Mouse (Mus musculus) MEL (cell line): ENCODE data around the gene Dcun1d4. TPM values are rescaled to one million over a fixed set of nuclear protein-coding genes. Genes with fewer than 3 reads are reported as not detected.

Experiments used
- DNase-seq: peaks from one replicate; pipeline ENCODE4 v3.0.0; 2011; ENCODE audit warnings: low read depth, low spot score
- H3K27ac ChIP-seq: 2 replicates; pipeline ENCODE4 v1.5.1; 2012; ENCODE audit warnings: low read depth, mild to moderate bottlenecking, control low read depth, low read length, moderate library complexity; ENCODE audit not compliant: control insufficient read depth
- H3K27me3 ChIP-seq, 2 experiments: fragments of 150-350 bp in 1 of 2; sonication (generic) in 1 of 2; 2 replicates each; pipeline ENCODE4 v1.6.1; 2012; ENCODE audit warnings: low read length in 2 of 2, mild to moderate bottlenecking in 2 of 2, improper control_type of control experiment in 1 of 2, moderate library complexity in 1 of 2; ENCODE audit not compliant: insufficient read depth in 2 of 2, control insufficient read depth in 1 of 2
- H3K36me3 ChIP-seq, 2 experiments: 2 replicates each; pipeline ENCODE4 v1.6.1; 2012 to 2014; ENCODE audit warnings: low read length in 2 of 2, improper control_type of control experiment in 1 of 2, inconsistent platforms in 1 of 2, mild to moderate bottlenecking in 1 of 2; ENCODE audit not compliant: insufficient read depth in 2 of 2, control insufficient read depth in 1 of 2
- H3K4me1 ChIP-seq, 2 experiments: fragments of 150-350 bp in 1 of 2; sonication (generic) in 1 of 2; 2 replicates each; pipeline ENCODE4 v1.6.1; 2012; ENCODE audit warnings: low read length in 2 of 2, improper control_type of control experiment in 1 of 2, mild to moderate bottlenecking in 1 of 2; ENCODE audit not compliant: insufficient read depth in 2 of 2, control insufficient read depth in 1 of 2
- H3K4me3 ChIP-seq, 2 experiments: fragments of 150-350 bp in 1 of 2; sonication (generic) in 1 of 2; 2 replicates each; pipeline ENCODE4 v1.5.1; 2012; ENCODE audit warnings: low read depth in 2 of 2, low read length in 2 of 2, mild to moderate bottlenecking in 2 of 2, moderate library complexity in 2 of 2, control low read depth in 1 of 2, improper control_type of control experiment in 1 of 2; ENCODE audit not compliant: control insufficient read depth in 1 of 2, insufficient read depth in 1 of 2
- H3K79me2 ChIP-seq: 2 replicates; pipeline ENCODE4 v1.6.1; 2012; ENCODE audit warnings: mild to moderate bottlenecking, low read length, moderate library complexity; ENCODE audit not compliant: control insufficient read depth, poor library complexity, insufficient read depth
- H3K9ac ChIP-seq: 2 replicates; pipeline ENCODE4 v1.6.1; 2012; ENCODE audit warnings: low read depth, mild to moderate bottlenecking, control low read depth, low read length, moderate library complexity; ENCODE audit not compliant: control insufficient read depth, poor library complexity, severe bottlenecking
- H3K9me3 ChIP-seq: fragments of 150-350 bp; sonication (generic); replicated peaks from 2 replicates; pipeline ENCODE4 v1.6.1; 2012; ENCODE audit warnings: mild to moderate bottlenecking, low read length, improper control_type of control experiment, moderate library complexity; ENCODE audit not compliant: insufficient read depth
- BHLHE40 ChIP-seq: IDR thresholded peaks from 2 replicates; pipeline ENCODE4 v1.6.1; 2012; ENCODE audit warnings: low read depth, mild to moderate bottlenecking, inconsistent platforms, low read length, improper control_type of control experiment, borderline replicate concordance
- CHD1 ChIP-seq: IDR thresholded peaks from 2 replicates; pipeline ENCODE4 v1.6.1; 2012; ENCODE audit warnings: low read depth, mild to moderate bottlenecking, inconsistent platforms, low read length, improper control_type of control experiment
- CHD2 ChIP-seq: IDR thresholded peaks from 2 replicates; pipeline ENCODE4 v1.6.1; 2011; ENCODE audit warnings: low read length, improper control_type of control experiment
- CTCF ChIP-seq, 3 experiments: IDR thresholded peaks in 2 of 3; conservative IDR thresholded peaks in 1 of 3; 2 replicates each; pipeline ENCODE4 v1.5.1; 2011 to 2012; ENCODE audit warnings: low read length in 3 of 3, low read depth in 2 of 3, mild to moderate bottlenecking in 2 of 3, improper control_type of control experiment in 1 of 3, inconsistent platforms in 1 of 3, mixed read lengths in 1 of 3, moderate library complexity in 1 of 3; ENCODE audit not compliant: control insufficient read depth in 1 of 3, insufficient read depth in 1 of 3, poor library complexity in 1 of 3, severe bottlenecking in 1 of 3
- E2F4 ChIP-seq: IDR thresholded peaks from 2 replicates; pipeline ENCODE4 v1.6.1; 2011; ENCODE audit warnings: low read depth, low read length, improper control_type of control experiment, borderline replicate concordance
- EP300 ChIP-seq, 2 experiments: IDR thresholded peaks; 2 replicates each; pipeline ENCODE4 v1.6.1; 2011; ENCODE audit warnings: improper control_type of control experiment in 2 of 2, low read length in 2 of 2, low read depth in 1 of 2, mild to moderate bottlenecking in 1 of 2
- ETS1 ChIP-seq: IDR thresholded peaks from 2 replicates; pipeline ENCODE4 v1.6.1; 2012; ENCODE audit warnings: low read depth, mild to moderate bottlenecking, inconsistent platforms, low read length, improper control_type of control experiment, moderate library complexity
- GABPA ChIP-seq: IDR thresholded peaks from 2 replicates; pipeline ENCODE4 v1.6.1; 2012; ENCODE audit warnings: low read depth, mild to moderate bottlenecking, inconsistent platforms, low read length, improper control_type of control experiment, moderate library complexity
- GATA1 ChIP-seq: IDR thresholded peaks from 2 replicates; pipeline ENCODE4 v1.6.1; 2011; ENCODE audit warnings: low read depth, low read length, improper control_type of control experiment
- HCFC1 ChIP-seq: IDR thresholded peaks from 2 replicates; pipeline ENCODE4 v1.6.1; 2012; ENCODE audit warnings: low read depth, mild to moderate bottlenecking, inconsistent platforms, low read length, improper control_type of control experiment, moderate library complexity
- JUND ChIP-seq: IDR thresholded peaks from 2 replicates; pipeline ENCODE4 v1.6.1; 2011; ENCODE audit warnings: low read depth, mild to moderate bottlenecking, improper control_type of control experiment, low read length
- KAT2A ChIP-seq: conservative IDR thresholded peaks from 2 replicates; pipeline ENCODE4 v1.6.1; 2012; ENCODE audit warnings: low read depth, low read length, improper control_type of control experiment, inconsistent platforms
- MAFK ChIP-seq: IDR thresholded peaks from 2 replicates; pipeline ENCODE4 v1.6.1; 2011; ENCODE audit warnings: low read depth, mild to moderate bottlenecking, low read length, improper control_type of control experiment, borderline replicate concordance
- MAX ChIP-seq: IDR thresholded peaks from 2 replicates; pipeline ENCODE4 v1.6.1; 2011; ENCODE audit warnings: low read length, improper control_type of control experiment
- MXI1 ChIP-seq: IDR thresholded peaks from 2 replicates; pipeline ENCODE4 v1.6.1; 2011; ENCODE audit warnings: mild to moderate bottlenecking, low read depth, low read length, improper control_type of control experiment
- MYB ChIP-seq: IDR thresholded peaks from 2 replicates; pipeline ENCODE4 v1.6.1; 2011; ENCODE audit warnings: mild to moderate bottlenecking, low read depth, low read length, improper control_type of control experiment
- NELFE ChIP-seq: IDR thresholded peaks from 2 replicates; pipeline ENCODE4 v1.6.1; 2011; ENCODE audit warnings: low read depth, low read length, improper control_type of control experiment
- POLR2AphosphoS5 ChIP-seq: IDR thresholded peaks from 2 replicates; pipeline ENCODE4 v1.6.1; 2012; ENCODE audit warnings: low read depth, borderline replicate concordance, mild to moderate bottlenecking, inconsistent platforms, low read length, moderate library complexity, mixed read lengths
- SIN3A ChIP-seq: IDR thresholded peaks from 2 replicates; pipeline ENCODE4 v1.6.1; 2012; ENCODE audit warnings: low read length, improper control_type of control experiment, inconsistent platforms
- TCF12 ChIP-seq: IDR thresholded peaks from 2 replicates; pipeline ENCODE4 v1.6.1; 2014; ENCODE audit warnings: low read depth, mild to moderate bottlenecking, inconsistent platforms, low read length, improper control_type of control experiment, moderate library complexity
- UBTF ChIP-seq: IDR thresholded peaks from 2 replicates; pipeline ENCODE4 v1.6.1; 2012; ENCODE audit warnings: low read depth, mild to moderate bottlenecking, inconsistent platforms, low read length, improper control_type of control experiment, moderate library complexity, borderline replicate concordance; ENCODE audit not compliant: insufficient read depth
- USF1 ChIP-seq: IDR thresholded peaks from 2 replicates; pipeline ENCODE4 v1.6.1; 2014; ENCODE audit warnings: low read depth, mild to moderate bottlenecking, inconsistent platforms, low read length, improper control_type of control experiment, moderate library complexity
- USF2 ChIP-seq, 2 experiments: IDR thresholded peaks; 2 replicates each; pipeline ENCODE4 v1.6.1; 2011 to 2012; ENCODE audit warnings: improper control_type of control experiment in 2 of 2, low read length in 2 of 2, borderline replicate concordance in 1 of 2, inconsistent platforms in 1 of 2, low read depth in 1 of 2, mild to moderate bottlenecking in 1 of 2; ENCODE audit not compliant: insufficient read depth in 1 of 2
- ZMIZ1 ChIP-seq: IDR thresholded peaks from 2 replicates; pipeline ENCODE4 v1.6.1; 2012; ENCODE audit warnings: low read depth, mild to moderate bottlenecking, inconsistent platforms, low read length, improper control_type of control experiment, moderate library complexity
- ZNF384 ChIP-seq: IDR thresholded peaks from 2 replicates; pipeline ENCODE4 v1.6.1; 2012; ENCODE audit warnings: low read depth, mild to moderate bottlenecking, inconsistent platforms, low read length, improper control_type of control experiment
- polyA plus RNA-seq, 2 experiments: library from polyadenylated mRNA; stranded (reverse) in 1 of 2; unstranded in 1 of 2; fragments of >175 nt in 1 of 2; fragments of >200 nt in 1 of 2; gene quantifications; 2 replicates each; pipeline versions ENCODE4 v1.2.1 to v1.2.4; 2012; ENCODE audit warnings: low replicate concordance in 2 of 2, low read depth in 1 of 2; ENCODE audit not compliant: insufficient read length in 2 of 2, insufficient read depth in 1 of 2, missing spikeins in 1 of 2
- total RNA-seq: library from RNA; depleted of rRNA; stranded (reverse); fragments of 300-350 nt; gene quantifications from 2 replicates; pipeline ENCODE4 v1.2.3, GENCODE M21; 2012

Dcun1d4 gene
- total and polyA plus RNA-seq, 3 experiments: 7.6 to 10.0 TPM; not detected in 1

GRCm38 (mm10) chr5:73586597-73586996 is 105.8 kb downstream of the Dcun1d4 start (continued):
- TF ChIP-seq BHLHE40: no peak

GRCm38 (mm10) chr5:73587119-73587518 is 106.3 kb downstream of the Dcun1d4 start:
- no peaks in the 10 kb centered on the region for H3K36me3 ChIP-seq
- DNase-seq: no peak
- H3K9me3 ChIP-seq: no peaks in the 10 kb centered on the region
- no peak overlapping the region for H3K4me3 ChIP-seq
- H3K9ac ChIP-seq: no peak overlapping the region
- no peaks in the 10 kb centered on the region for H3K4me1 ChIP-seq
- no peaks in the 10 kb centered on the region for H3K79me2 ChIP-seq
- peaks cover 0 to 2% of the 10 kb centered on the region in 2 experiments; a peak in 2 of 4 replicates for H3K27me3 ChIP-seq
- TF ChIP-seq MYB (no peak), ETS1 (no peak), CTCF (IDR thresholded peaks at IDR 0.05 in 2 of 3, conservative IDR thresholded peaks at IDR 0.05 in 1 of 3; ENCODE audit: control insufficient read depth in 1 of 3, insufficient read depth in 1 of 3, low read depth in 2 of 3, low read length in 3 of 3, poor library complexity in 1 of 3, severe bottlenecking in 1 of 3) (no peak), E2F4 (no peak), TCF12 (no peak), POLR2AphosphoS5 (no peak), KAT2A (no peak), USF1 (no peak), UBTF (no peak), ZMIZ1 (no peak), JUND (no peak), CHD2 (no peak), GATA1 (no peak), HCFC1 (no peak)
- H3K27ac ChIP-seq: no peak overlapping the region

- Histone ChIP-seq H3K27me3 (peaks cover 0 to 2% of the 10 kb centered on the region in 2 experiments; a peak in 3 of 4 replicates), H3K36me3 (no peaks in the 10 kb centered on the region), H3K9ac (no peak overlapping the region), H3K4me3 (no peak overlapping the region), H3K27ac (no peak overlapping the region), H3K4me1 (no peaks in the 10 kb centered on the region), H3K9me3 (no peaks in the 10 kb centered on the region), H3K79me2 (no peaks in the 10 kb centered on the region)
- TF ChIP-seq SIN3A: no peak
- TF ChIP-seq CHD1: no peak
- TF ChIP-seq MAFK: no peak
- no peak for TF ChIP-seq ZNF384
- no peak for TF ChIP-seq USF1
- no peak for TF ChIP-seq MYB
- no peak for TF ChIP-seq CHD2
- no peak for TF ChIP-seq ETS1
- no peak for TF ChIP-seq EP300 (IDR thresholded peaks at IDR 0.05; ENCODE audit: low read depth in 1 of 2, low read length in 2 of 2)
- TF ChIP-seq MXI1: no peak
- TF ChIP-seq GABPA: no peak
- no peak for TF ChIP-seq USF2 (IDR thresholded peaks at IDR 0.05; ENCODE audit: borderline replicate concordance in 1 of 2, insufficient read depth in 1 of 2, low read depth in 1 of 2, low read length in 2 of 2)
- TF ChIP-seq NELFE: no peak
- no peak for TF ChIP-seq MAX
- peak; percentile 17 for DNase-seq
These were observed 118.3 kb downstream of the Dcun1d4 start for GRCm38 (mm10) chr5:73598943-73599695.
